Mouse (Mus musculus) cerebral cortex, adult 2 months (tissue): Measurements from ENCODE around the gene Zfp93.

Experiments used
- WGBS: fragments of 180-500 bp; shearing (Covaris S2); methylation state at CpG from one replicate; pipeline ENCODE4 v1.1.7; 2018; 5-methylcytosine and 5-hydroxymethylcytosine counted together

Gene Zfp93

DNA sequence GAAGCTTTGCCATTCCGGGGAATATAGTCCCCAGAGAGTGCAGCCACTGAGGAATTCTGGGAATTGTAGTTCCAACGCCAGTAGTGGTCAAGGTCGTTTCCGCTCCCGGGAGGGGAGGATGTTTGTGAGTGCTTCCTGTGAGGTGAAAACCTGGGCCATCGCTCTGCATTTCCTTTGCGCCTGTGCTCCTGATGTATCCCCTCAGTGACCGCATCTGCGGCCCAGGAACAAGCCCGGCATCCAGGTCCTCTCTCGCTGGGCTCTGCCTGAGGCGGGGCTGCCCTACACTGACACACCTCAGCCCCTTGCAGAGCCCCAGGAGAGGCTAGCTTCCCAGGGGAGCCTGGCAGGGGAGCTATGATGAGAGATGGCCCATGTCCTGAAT lies at the start of gene Zfp93:
Gene Zfp93 (plus strand): TSS at position 133 of the 385 bp plus-strand sequence.
- under 1% methylated on average over 12 of the region's 12 CpGs for WGBS

- WGBS: 6% methylated on average over 28 of the region's 28 CpGs
Observed at GRCm38 (mm10) chr7:24237040-24237791, 33.0 kb upstream of the Zfp93 start, which contains the start of gene Zfp109. Zfp109 (minus strand) TSS chr7:24237560.

DNA sequence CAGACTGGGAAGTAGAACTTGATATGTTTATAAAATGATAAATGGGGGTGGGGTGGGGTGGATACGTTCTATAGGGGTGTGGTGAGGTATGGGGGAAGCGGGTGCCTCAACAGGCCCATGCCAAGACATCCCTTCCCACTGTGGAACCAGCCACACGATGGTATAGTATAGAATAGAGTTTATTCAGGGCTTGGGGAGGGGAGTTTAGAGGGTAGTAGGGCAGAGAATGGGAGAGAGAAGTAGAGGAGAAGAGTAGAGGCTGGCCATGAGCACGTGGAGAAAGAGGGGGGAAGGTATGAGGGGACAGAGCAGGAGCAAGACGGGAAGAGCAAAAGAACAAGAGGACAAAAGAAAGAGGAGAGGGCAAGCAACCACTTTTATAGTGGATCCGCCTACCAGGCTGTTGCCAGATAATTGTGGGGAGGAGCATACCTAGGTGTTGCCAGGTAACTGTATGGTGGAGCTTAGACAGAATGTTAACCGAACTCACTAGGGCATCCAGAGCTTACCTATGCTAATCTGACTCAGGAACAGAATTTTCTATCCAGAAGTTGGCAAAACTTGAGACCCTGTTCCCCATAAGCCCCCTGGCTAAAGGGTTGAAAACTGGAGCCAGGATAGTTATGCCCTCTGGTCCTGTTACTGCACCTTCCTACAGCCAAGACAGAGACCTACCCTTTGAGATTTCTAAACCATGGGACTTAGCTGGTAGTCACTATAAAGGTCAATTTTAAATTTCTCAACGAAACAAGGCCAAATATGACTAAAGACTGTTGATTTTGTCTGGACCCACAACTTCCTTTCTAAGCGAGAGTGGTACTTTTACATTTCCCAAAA lies 16.2 kb upstream of the Zfp93 start:
- 57% methylated on average over 9 of the region's 9 CpGs for WGBS

DNA sequence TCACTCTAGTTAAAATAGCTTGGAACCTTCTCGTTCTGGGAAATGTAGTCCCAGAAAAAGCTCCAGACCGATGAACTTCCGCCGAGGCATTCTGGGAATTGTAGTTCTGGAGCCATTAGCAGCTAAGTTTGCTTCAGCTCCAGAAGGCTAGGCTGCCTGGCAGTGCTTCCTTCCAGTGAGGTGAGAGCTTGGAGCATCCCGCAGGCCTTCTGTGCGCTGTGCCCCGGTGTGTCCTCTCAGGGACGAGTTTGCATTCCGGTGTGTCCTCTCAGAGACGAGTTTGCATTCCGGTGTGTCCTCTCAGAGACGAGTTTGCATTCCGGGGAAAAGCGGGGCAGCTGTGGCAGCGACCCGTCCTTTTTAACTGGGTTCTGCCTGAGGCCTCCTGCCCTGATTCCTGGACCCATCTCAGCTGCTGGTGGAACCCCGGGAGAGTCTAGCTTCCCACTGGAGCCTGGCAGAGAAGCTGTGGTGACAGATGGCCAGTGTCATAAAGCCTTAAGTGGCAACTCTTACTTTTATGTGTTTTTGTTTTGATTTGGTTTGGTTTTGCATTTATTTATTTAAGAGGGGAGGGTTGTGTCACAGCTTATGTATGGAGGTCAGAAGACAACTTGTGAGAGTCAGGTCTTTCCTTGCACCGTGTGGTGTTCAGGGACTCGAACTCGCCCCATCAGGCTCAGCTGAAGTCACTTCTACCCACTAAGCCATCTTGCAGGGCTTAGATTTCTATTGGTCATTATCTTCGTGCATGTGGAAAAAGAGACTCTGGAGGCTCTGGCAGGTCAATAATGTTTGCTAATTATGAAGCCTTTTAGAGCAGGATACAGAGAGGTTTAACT lies 15.4 kb upstream of the Zfp93 start, which contains the start of gene Zfp108:
Gene Zfp108 (plus strand): TSS at position 162 of the 842 bp plus-strand sequence.
- WGBS: 13% methylated on average over 21 of the region's 21 CpGs

GRCm38 (mm10) chr7:24259306-24259999 lies 10.8 kb upstream of the Zfp93 start:
- 82% methylated on average over 13 of the region's 13 CpGs for WGBS

DNA sequence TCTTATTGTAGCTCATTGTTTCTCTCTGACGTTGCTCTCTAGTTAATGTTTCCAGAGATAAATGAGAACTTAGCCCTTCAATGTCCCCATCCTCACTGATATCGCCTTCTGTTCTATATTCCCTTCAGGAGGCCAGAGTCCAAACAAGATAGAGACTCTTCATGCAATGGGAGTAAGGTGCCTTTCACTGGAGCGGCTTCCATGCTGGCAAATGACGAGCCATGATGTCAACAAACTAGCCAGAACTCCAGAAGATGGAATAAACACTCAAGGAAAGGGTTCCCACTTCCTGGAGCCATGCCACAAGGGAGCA lies 10.3 kb upstream of the Zfp93 start:
- WGBS: 88% methylated on average over 4 of the region's 4 CpGs

- WGBS: 63% methylated on average over 24 of the region's 24 CpGs
Observed at GRCm38 (mm10) chr7:24268176-24269155, 1.8 kb upstream of the Zfp93 start.

- WGBS: 88% methylated on average over 3 of the region's 3 CpGs
Observed at GRCm38 (mm10) chr7:24269256-24269655, 964 bp upstream of the Zfp93 start.

GRCm38 (mm10) chr7:24269667-24270287 lies 443 bp upstream of the Zfp93 start:
- WGBS: 25% methylated on average over 7 of the region's 7 CpGs

GRCm38 (mm10) chr7:24271191-24271590 lies 971 bp downstream of the Zfp93 start:
- 97% methylated on average over 6 of the region's 6 CpGs for WGBS

- 93% methylated on average over 4 of the region's 4 CpGs for WGBS
Observed at GRCm38 (mm10) chr7:24274456-24274855, 4.2 kb downstream of the Zfp93 start.

- 87% methylated on average over 3 of the region's 3 CpGs for WGBS
Observed at GRCm38 (mm10) chr7:24278771-24279170, 8.6 kb downstream of the Zfp93 start.

GRCm38 (mm10) chr7:24280031-24280857 lies 10.0 kb downstream of the Zfp93 start:
- 56% methylated on average over 10 of the region's 10 CpGs for WGBS

GRCm38 (mm10) chr7:24280858-24281145 lies 10.6 kb downstream of the Zfp93 start:
- 62% methylated on average over 4 of the region's 4 CpGs for WGBS

- 57% methylated on average over 4 of the region's 4 CpGs for WGBS
Observed at GRCm38 (mm10) chr7:24286090-24286489, 15.9 kb downstream of the Zfp93 start.

DNA sequence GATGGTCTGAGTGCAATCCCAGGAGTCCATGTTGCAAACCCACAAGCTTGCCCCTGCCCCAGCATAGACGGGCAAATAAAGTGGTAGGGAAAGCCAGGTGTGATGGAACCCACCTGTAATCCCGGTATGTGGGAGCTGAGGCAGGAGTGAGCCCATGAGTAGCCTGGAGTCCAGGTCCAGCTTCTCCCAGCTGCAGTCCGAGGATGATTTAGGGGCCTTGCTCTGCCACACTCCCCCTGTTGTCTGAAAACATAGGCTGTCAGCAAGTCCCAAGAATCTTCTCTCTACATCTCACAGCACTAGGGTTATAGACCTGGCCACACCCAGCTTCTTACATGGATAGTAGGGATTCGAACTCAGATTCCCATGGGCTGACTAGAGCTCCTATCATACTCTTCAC lies 16.7 kb downstream of the Zfp93 start:
- 84% methylated on average over 4 of the region's 4 CpGs for WGBS

- WGBS: 88% methylated on average over 5 of the region's 5 CpGs
Observed at GRCm38 (mm10) chr7:24287670-24288069, 17.4 kb downstream of the Zfp93 start.

DNA sequence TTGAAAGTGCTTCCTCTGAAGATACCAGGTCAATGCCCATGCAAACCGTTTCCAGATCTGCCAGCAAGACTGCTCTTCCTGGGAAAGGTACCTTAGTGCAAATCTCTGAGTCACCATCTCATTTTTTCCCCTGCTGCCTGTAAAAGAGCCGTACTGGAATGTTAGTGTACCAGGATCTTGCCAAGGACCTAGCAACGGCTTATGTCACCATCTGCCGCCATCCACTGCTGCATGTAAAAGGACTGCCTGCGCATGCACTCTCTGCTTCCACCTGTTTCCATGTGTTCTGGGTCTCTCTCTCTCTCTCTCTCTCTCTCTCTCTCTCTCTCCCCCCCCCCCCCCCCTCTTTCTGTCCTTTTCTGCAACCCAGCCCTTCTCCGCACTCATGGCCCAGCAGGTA lies 18.3 kb downstream of the Zfp93 start:
- WGBS: 58% methylated on average over 6 of the region's 6 CpGs

DNA sequence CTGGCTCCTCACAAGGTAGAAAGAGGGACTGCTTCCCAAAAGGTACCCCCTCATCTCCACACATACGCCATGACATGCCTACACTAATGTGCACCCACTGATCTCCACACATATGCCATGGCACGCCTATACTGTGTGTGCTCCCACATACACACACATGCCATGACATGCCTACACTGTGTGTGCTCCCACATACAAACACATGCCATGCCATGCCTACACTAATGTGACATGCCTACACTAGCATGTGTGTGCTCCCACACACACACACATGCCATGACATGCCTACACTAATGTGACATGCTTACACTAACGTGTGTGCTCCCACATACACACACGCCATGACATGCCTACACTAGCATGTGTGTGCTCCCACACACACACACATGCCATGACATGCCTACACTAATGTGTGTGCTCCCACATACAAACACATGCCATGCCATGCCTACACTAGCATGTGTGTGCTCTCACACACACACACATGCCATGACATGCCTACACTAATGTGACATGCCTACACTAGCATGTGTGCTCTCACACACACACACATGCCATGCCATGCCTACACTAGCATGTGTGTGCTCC lies 20.0 kb downstream of the Zfp93 start:
- WGBS: 96% methylated on average over 4 of the region's 4 CpGs
